Mouse (Mus musculus) olfactory bulb, adult 2 months (tissue): Measurements from ENCODE around the gene Ccdc155.

Experiments used
- CTCF ChIP-seq: fragments of 200-500 bp; IDR thresholded peaks from 2 replicates; pipeline ENCODE4 v1.5.1; 2012; ENCODE audit warnings: low read depth, mild to moderate bottlenecking, low read length, moderate library complexity; ENCODE audit not compliant: insufficient read depth
- POLR2A ChIP-seq: fragments of 200-500 bp; IDR thresholded peaks from 2 replicates; pipeline ENCODE4 v1.6.1; 2012; ENCODE audit warnings: mild to moderate bottlenecking, low read depth, low read length, moderate library complexity; ENCODE audit not compliant: insufficient read depth

GRCm38 (mm10) chr7:45182199-45182601 lies 22.5 kb downstream of the Ccdc155 start:
- TF ChIP-seq CTCF (no peak), POLR2A (no peak)
